23 mouse cellular contexts compared by ENCODE assay signal in genomic region chr10:89329806-89330205, GRCm38 (mm10). TPM values are rescaled to one million over a fixed set of nuclear protein-coding genes. Genes with fewer than 3 reads are reported as not detected.
"Had no signal": no experiment of that assay in that cellular context is flagged by ENCODE, and none has a peak within 500 bp of the region (broad histone marks: within the 10 kb centered on the region; RNA-seq: fewer than 3 reads in every experiment).

No protein-coding gene starts in this region.

- H3K9ac ChIP-seq: liver, postnatal 0 days; lung, embryonic 15.5 days; midbrain, embryonic 12.5 days; neural tube, embryonic 13.5 days; neural tube, embryonic 15.5 days had no signal

- ATAC-seq: liver, postnatal 0 days; lung, postnatal 0 days; midbrain, embryonic 16.5 days had no signal

- H3K36me3 ChIP-seq: lung, embryonic 15.5 days; midbrain, embryonic 10.5 days; midbrain, embryonic 12.5 days; neural tube, embryonic 13.5 days; neural tube, embryonic 15.5 days had no signal

- H3K27me3 ChIP-seq: lung, embryonic 15.5 days; neural tube, embryonic 13.5 days; neural tube, embryonic 15.5 days had no signal

- DNase-seq: liver, postnatal 0 days; lung, adult 2 months; lung, postnatal 4 days; midbrain, embryonic 14.5 days; retina, postnatal 1 day; right cerebral cortex, adult 18-20 months; right cerebral cortex, postnatal 25 days; right cerebral cortex, postnatal 4 days; spleen, adult 18-20 months; thymus, adult 18-20 months; thymus, postnatal 25 days; thymus, postnatal 4 days had no signal

- H3K4me2 ChIP-seq: lung, embryonic 15.5 days; midbrain, embryonic 12.5 days; neural tube, embryonic 13.5 days; neural tube, embryonic 15.5 days had no signal

- H3K4me3 ChIP-seq: lung, embryonic 15.5 days; midbrain, embryonic 10.5 days; midbrain, embryonic 12.5 days; myocyte; neural tube, embryonic 13.5 days; neural tube, embryonic 15.5 days had no signal

- H3K9me3 ChIP-seq: lung, embryonic 15.5 days; midbrain, embryonic 10.5 days; midbrain, embryonic 12.5 days; neural tube, embryonic 13.5 days; neural tube, embryonic 15.5 days had no signal

- H3K4me1 ChIP-seq: lung, embryonic 15.5 days; midbrain, embryonic 12.5 days; neural tube, embryonic 13.5 days had no signal

- H3K27ac ChIP-seq: lung, embryonic 15.5 days; midbrain, embryonic 10.5 days; midbrain, embryonic 12.5 days; neural tube, embryonic 13.5 days; neural tube, embryonic 15.5 days had no signal

RNA-seq across cellular contexts. Expression of gene Ano4, which starts 14.8 kb away (rescaled TPM):
- total RNA-seq: megakaryocyte, adult 5-6 weeks; megakaryocyte-erythroid progenitor cell, adult 5-6 weeks had no signal
- polyA plus RNA-seq: liver, postnatal 0 days; myocyte; small intestine, adult 2 months had no signal
